Mouse (Mus musculus) intestine, embryonic 16.5 days (tissue): ENCODE results near the gene C1galt1. TPM values are rescaled to one million over a fixed set of nuclear protein-coding genes. Genes with fewer than 3 reads are reported as not detected.

ENCODE experiments used
- ATAC-seq: fragments of 200-750 bp; cut with Nextera tagmentation; 2 replicates; pipeline ENCODE4 v1.8.0; 2017; ENCODE audit warnings: moderate TSS enrichment, moderate library complexity
- H3K27ac ChIP-seq: fragments of 300-500 bp; sonication (generic); 2 replicates; pipeline ENCODE4 v1.5.1; 2014; ENCODE audit warnings: mild to moderate bottlenecking, low read length
- H3K27me3 ChIP-seq: fragments of 300-500 bp; sonication (generic); replicated peaks from 2 replicates; pipeline ENCODE4 v1.6.1; 2014; ENCODE audit warnings: low read length, control low read depth, mixed read lengths; ENCODE audit not compliant: control insufficient read depth, insufficient read depth
- H3K36me3 ChIP-seq: fragments of 300-500 bp; sonication (generic); 2 replicates; pipeline ENCODE4 v1.6.1; 2014; ENCODE audit warnings: low read length, control low read depth; ENCODE audit not compliant: control insufficient read depth, insufficient read depth
- H3K4me1 ChIP-seq: fragments of 300-500 bp; sonication (generic); 2 replicates; pipeline ENCODE4 v1.6.1; 2014; ENCODE audit warnings: low read length, control low read depth, mixed read lengths; ENCODE audit not compliant: control insufficient read depth, insufficient read depth
- H3K4me2 ChIP-seq: fragments of 300-500 bp; sonication (generic); 2 replicates; pipeline ENCODE4 v1.6.1; 2014; ENCODE audit warnings: low read depth, low read length, control low read depth
- H3K4me3 ChIP-seq: fragments of 300-500 bp; sonication (generic); 2 replicates; pipeline ENCODE4 v1.5.1; 2014; ENCODE audit warnings: mild to moderate bottlenecking, low read length
- H3K9ac ChIP-seq: fragments of 300-500 bp; sonication (generic); 2 replicates; pipeline ENCODE4 v1.6.1; 2014; ENCODE audit warnings: low read depth, low read length
- H3K9me3 ChIP-seq: fragments of 300-500 bp; sonication (generic); 2 replicates; pipeline ENCODE4 v1.6.1; 2016; ENCODE audit warnings: low read length, control low read depth; ENCODE audit not compliant: control insufficient read depth
- WGBS: fragments of 180-500 bp; shearing (Covaris S2); extraction: QIAGEN DNeasy Blood & Tissue Kit; methylation state at CpG from one replicate; pipeline ENCODE4 v1.1.7; 2014; 5-methylcytosine and 5-hydroxymethylcytosine counted together
- polyA plus RNA-seq: library from polyadenylated mRNA; unstranded; fragments of >200 nt; fragmentation: Nextera tagmentation; extraction: Ambion mirVana; gene quantifications from 2 replicates; pipeline ENCODE4 v1.2.1, GENCODE M21; 2015

C1galt1 gene
- polyA plus RNA-seq, 1 experiment from 2014 or later = 5.5 TPM

- WGBS = 52% methylated on average over 2 of the region's 2 CpGs
- Histone ChIP-seq H3K27me3 (no peaks in the 10 kb centered on the region), H3K9ac (no peak overlapping the region), H3K4me2 (no peak overlapping the region), H3K36me3 (no peaks in the 10 kb centered on the region), H3K9me3 (no peaks in the 10 kb centered on the region), H3K4me3 (no peak overlapping the region), H3K27ac (no peak overlapping the region), H3K4me1 (no peaks in the 10 kb centered on the region)
- no peak for ATAC-seq
These were observed 42.0 kb downstream of the C1galt1 start for GRCm38 (mm10) chr6:7886685-7887004.

- WGBS = 89% methylated on average over 5 of the region's 5 CpGs
- Histone ChIP-seq H3K9ac (no peak overlapping the region), H3K27me3 (no peaks in the 10 kb centered on the region), H3K4me2 (no peak overlapping the region), H3K4me1 (no peaks in the 10 kb centered on the region), H3K27ac (no peak overlapping the region), H3K4me3 (no peak overlapping the region), H3K36me3 (no peaks in the 10 kb centered on the region), H3K9me3 (no peaks in the 10 kb centered on the region)
- ATAC-seq = no peak
These were observed 51.7 kb downstream of the C1galt1 start for GRCm38 (mm10) chr6:7896339-7896738.

GRCm38 (mm10) chr6:7912015-7912414, 67.4 kb downstream of the C1galt1 start:
- WGBS = 79% methylated on average over 2 of the region's 2 CpGs
- H3K4me2 ChIP-seq = no peak overlapping the region
- H3K4me1 ChIP-seq = no peaks in the 10 kb centered on the region
- no peaks in the 10 kb centered on the region for H3K36me3 ChIP-seq
- no peak overlapping the region for H3K27ac ChIP-seq
- H3K9ac ChIP-seq = no peak overlapping the region
- ATAC-seq = no peak
- H3K4me3 ChIP-seq = no peak overlapping the region
- no peaks in the 10 kb centered on the region for H3K27me3 ChIP-seq
- no peaks in the 10 kb centered on the region for H3K9me3 ChIP-seq

Other genes with a start within 250 kb of the C1galt1 start
- gene Asns, start 151.6 kb upstream of the C1galt1 start, polyA plus RNA-seq = 95.8 and 112 TPM in 2 replicates